Mouse (Mus musculus): ENCODE data around the gene Knl1. TPM values are rescaled to one million over a fixed set of nuclear protein-coding genes. Genes with fewer than 3 reads are reported as not detected.

Knl1 gene
- total RNA-seq, 1 experiment from 2014 or later: 4.7 TPM

DNA sequence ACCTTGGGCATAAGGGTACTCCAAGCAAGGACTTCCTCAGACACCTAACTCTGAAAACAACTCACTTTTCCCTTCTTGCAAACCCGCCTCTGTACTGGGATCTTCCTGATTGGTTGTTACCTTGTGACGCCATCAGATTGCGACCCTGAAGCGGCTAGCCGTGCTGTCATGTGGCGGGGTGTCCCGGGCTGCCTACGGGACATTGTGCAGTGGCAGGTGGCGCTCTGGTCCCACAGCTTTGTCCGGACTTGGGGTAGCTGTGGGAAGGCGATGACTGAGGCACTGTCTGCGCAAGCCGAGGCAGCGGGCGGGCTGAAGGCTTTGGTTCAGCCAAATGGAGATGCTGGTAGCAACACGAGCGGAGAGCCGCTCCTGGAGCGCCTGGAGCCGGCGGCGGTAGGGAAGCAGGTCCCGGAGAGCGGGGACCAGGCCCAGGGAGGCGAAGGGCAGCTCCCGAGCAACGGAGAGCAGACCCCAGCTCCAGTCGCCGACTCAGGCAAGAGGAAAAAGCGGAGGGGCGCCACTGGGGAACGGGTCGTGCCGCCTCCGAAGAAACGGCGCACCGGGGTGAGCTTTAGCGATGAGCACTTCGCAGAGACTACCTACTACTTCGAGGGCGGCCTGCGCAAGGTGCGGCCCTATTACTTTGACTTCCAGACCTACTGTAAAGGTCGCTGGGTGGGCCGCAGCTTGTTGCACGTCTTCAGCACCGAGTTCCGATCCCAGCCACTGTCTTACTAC is 12.1 kb upstream of the Knl1 start, which contains the start of gene Rpusd2:
TSS of gene Rpusd2 (plus strand) at position 135 of the 741 bp plus-strand sequence.
- ATAC-seq (ENCODE audit: extremely low read depth, insufficient number of reproducible peaks, low FRiP score, poor library complexity, severe bottlenecking): peak; percentile 98

DNA sequence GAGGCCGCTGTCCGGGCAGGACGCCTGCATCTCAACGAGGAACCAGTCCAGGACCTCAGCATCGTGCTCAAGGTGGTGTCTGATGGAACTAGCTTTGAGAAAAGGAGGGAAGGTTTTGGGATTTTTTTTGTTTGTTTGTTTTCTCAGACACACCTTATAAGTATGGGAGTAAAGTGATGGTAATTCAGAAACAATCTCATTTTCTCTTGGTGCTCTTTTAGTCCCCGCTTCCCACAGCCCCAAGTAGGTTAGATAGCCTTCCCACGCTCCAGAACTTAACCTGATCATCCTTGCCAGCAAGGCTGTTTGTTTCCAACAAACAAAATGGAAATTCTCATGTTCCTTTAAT is 11.5 kb upstream of the Knl1 start:
- ATAC-seq (ENCODE audit: extremely low read depth, insufficient number of reproducible peaks, low FRiP score, poor library complexity, severe bottlenecking): 0 out of 2 replicates have a peak, but pooled peaks have one; percentile 7

DNA sequence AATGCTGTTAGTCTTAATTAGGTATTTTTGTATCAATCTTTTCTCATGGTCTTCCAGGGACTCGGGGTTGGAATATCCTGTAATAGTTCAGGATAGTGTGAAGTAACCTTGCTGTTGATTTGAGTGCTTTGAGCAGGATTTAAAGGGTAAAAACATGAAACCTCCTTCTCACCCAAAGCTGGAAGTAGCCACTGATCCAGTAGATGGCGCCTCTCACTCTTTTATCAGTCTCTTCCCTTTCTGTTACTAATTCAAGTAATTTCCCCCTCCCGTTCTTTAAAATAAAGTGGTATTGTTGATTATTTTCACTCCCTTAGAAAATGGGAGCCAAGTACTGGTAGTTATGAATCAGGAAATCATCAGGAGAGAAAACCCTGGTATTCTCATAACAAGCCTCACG is 6.0 kb upstream of the Knl1 start:
- ATAC-seq (ENCODE audit: extremely low read depth, insufficient number of reproducible peaks, low FRiP score, poor library complexity, severe bottlenecking): 0 out of 2 replicates have a peak, but pooled peaks have one; percentile 30

DNA sequence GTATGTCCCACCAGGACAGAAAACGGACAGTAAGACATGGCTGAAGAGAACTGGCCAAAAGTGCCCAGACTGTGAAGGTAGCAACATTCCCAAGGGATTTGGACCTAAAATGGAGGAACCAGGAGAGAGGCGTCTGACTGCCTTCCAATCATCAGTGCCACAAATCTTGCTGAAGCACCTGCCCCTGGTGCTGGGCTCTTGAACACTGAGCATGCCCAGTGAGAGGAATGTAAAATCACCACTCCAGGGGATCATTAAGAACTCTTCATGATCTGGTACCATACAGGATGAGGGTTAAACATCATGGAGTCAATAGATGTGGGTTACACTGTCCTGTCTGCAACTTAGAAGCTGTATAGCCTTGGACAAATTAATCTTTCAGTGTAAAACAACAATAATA is 1.8 kb upstream of the Knl1 start:
- no peak for ATAC-seq (ENCODE audit: extremely low read depth, insufficient number of reproducible peaks, low FRiP score, poor library complexity, severe bottlenecking)

DNA sequence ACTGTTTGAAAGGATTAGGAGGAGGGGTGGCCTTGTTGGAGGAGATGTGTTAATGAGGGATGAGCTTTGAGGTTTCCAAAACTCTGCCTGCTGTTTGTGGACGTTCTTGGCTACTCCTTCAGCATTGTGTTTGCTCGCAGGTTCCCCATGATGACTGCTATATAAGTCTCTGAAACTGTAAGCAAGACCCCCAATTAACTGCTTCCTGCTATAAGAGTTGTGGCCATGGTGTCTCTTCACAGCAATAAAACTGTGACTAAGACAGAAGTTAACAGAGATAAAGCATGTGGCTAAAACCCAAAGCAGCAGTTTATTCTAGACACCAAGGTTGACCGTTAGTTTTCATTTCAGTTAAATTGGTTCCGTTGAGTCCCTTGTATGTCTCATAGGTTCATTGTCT is 930 bp downstream of the Knl1 start:
- ATAC-seq (ENCODE audit: extremely low read depth, insufficient number of reproducible peaks, low FRiP score, poor library complexity, severe bottlenecking): no peak

DNA sequence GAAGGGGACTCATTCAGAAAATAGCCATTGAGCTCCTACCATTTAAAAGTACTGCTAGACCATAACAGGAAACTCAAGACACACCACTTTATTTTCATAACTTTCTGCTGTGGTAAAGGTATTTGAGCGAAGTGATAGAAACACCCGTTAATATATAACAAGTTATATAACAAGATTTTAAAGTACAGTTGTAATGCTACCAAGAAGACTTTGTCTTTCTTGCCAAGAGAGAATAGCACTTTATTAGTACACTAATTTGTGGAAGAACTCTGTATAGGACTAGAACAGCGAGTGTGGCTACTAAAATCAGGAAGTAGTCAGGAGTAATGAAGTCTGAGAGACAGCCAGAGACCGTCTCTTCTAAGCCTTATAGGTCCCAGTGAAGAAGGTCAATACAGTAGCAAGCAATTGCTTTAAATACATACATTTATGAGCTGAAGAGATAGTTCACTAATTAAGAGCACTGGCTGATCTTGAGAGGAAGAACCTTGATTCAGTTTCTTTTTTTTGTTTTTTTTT is 3.3 kb downstream of the Knl1 start:
- no peak for ATAC-seq (ENCODE audit: extremely low read depth, insufficient number of reproducible peaks, low FRiP score, poor library complexity, severe bottlenecking)

DNA sequence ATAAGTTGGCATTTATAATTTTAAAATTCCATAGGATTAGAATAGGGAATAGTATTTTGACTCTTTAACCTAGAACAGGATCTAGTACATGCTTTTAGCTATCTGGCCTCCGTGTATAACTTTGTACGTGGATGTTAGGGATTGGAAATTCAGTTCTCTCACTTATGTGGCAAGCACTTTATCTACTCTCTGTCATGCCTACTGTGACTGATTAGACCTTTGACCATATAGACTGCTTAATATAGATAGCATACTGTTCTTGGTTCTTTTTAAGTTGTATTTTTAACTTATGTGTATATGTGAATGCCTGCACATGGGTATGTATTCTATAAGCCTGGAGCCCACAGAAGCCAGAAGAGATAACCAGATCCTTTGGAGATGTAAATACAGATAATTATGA is 13.2 kb downstream of the Knl1 start:
- no peak for ATAC-seq (ENCODE audit: extremely low read depth, insufficient number of reproducible peaks, low FRiP score, poor library complexity, severe bottlenecking)

DNA sequence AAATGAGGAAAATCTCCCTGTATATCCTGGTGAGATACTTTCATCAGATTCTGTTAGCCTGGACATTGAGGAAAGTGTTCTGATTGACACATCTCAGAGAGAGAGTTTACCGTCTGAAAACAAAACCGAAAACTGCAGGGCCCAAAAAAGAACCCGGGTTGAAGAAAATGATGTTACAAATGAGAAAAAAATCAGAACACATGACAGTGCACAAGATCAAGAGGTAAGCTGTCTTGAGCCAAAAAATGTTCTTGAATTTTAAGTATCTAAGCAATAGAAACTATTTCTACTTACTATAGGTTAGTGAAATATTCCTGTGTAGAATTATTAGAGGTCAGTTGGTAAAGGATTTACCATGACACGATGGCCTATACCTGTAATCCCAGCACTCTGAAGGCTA is 25.5 kb downstream of the Knl1 start:
- ATAC-seq (ENCODE audit: extremely low read depth, insufficient number of reproducible peaks, low FRiP score, poor library complexity, severe bottlenecking): no peak

DNA sequence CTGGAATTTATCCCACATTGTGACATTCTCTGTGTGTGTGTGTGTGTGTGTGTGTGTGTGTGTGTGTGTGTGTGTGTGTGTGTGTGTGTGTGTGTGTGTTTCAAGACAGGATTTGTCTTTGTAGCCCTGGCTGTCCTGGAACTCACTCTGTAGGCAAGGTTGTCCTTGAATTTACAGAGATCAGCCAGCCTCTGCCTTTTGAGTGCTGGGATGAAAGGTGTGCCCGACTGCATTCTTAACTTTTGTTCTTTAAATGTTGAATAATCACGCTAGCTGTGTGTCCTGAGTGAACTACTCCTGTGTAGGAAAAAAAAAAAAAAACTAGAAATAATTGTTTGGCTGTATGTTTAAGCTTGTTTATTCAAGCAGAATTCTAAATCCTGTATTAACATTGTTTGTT is 39.2 kb downstream of the Knl1 start:
- ATAC-seq (ENCODE audit: extremely low read depth, insufficient number of reproducible peaks, low FRiP score, poor library complexity, severe bottlenecking): no peak

DNA sequence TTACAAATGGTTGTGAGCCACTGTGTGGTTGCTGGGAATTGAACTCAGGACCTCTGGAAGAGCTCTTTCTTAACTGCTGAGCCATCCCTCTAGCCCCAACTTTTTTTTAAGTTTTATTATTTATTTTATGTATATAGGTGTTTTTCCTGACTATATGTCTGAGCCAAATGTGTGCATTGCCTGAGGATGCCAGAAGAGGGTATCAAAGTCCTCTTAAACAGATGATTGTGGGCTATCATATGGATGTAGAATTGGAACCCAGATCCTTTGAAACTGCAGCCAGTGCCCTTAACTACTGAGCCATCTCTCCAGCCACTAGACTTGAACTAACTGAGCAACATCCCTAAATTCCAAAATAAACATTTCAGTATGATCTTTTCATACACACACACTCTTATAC is 54.6 kb downstream of the Knl1 start:
- no peak for ATAC-seq (ENCODE audit: extremely low read depth, insufficient number of reproducible peaks, low FRiP score, poor library complexity, severe bottlenecking)

DNA sequence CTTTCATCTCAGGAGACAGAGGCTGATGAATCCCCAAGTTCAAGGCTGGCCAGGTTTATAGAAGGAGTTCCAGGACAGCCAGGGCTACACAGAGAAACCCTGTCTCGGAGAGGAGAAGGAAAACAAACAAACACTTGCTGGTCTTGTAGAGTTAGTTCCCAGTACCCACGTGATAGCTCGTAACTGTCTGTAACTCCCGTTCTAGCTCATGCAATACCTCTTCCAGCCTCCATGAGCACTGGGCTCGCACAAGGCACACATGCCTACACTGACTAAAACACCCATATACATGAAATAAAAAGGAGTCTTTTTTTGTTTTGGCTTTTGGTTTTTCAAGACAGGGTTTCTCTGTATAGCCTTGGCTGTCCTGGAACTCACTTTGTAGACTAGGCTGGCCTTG is 59.7 kb downstream of the Knl1 start:
- no peak for ATAC-seq (ENCODE audit: extremely low read depth, insufficient number of reproducible peaks, low FRiP score, poor library complexity, severe bottlenecking)

DNA sequence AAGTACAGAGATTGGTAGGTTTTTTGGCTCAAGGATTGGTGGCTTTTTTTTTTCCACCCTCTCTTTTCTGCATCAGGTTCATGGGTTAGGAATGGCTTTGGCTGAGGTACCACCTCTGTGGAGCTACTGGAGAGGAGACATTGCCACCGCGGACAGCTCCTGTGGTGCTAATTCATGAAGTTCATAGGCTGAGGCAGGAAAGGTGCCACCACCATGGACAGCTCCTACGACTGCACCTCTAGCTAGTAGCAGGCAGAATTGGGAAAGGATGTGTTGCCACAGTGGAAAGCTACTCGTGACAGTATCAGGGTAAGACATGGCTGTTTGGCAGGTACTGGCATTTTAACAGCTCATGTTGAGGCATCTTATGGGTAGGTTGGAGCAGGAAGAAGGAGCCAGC is 61.6 kb downstream of the Knl1 start:
- ATAC-seq (ENCODE audit: extremely low read depth, insufficient number of reproducible peaks, low FRiP score, poor library complexity, severe bottlenecking): no peak

DNA sequence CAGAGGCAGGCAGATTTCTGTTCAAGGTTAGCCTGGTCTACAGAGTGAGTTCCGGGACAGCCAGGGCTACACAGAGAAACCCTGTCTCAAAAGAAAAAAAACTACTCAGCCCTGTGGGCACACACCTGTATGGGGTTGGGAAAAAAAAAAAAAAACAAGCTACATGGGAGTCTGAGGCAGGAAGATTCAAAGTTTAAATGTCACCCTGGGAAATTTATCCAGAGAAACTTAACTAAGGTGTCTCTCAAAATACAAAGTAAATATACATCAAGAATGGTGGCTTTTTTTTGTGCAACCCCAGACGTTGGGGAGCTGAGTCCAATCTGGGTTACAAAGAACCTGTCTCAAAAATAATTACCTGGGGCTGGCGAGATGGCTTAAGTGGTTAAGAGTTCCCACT is 64.1 kb downstream of the Knl1 start:
- ATAC-seq (ENCODE audit: extremely low read depth, insufficient number of reproducible peaks, low FRiP score, poor library complexity, severe bottlenecking): no peak

DNA sequence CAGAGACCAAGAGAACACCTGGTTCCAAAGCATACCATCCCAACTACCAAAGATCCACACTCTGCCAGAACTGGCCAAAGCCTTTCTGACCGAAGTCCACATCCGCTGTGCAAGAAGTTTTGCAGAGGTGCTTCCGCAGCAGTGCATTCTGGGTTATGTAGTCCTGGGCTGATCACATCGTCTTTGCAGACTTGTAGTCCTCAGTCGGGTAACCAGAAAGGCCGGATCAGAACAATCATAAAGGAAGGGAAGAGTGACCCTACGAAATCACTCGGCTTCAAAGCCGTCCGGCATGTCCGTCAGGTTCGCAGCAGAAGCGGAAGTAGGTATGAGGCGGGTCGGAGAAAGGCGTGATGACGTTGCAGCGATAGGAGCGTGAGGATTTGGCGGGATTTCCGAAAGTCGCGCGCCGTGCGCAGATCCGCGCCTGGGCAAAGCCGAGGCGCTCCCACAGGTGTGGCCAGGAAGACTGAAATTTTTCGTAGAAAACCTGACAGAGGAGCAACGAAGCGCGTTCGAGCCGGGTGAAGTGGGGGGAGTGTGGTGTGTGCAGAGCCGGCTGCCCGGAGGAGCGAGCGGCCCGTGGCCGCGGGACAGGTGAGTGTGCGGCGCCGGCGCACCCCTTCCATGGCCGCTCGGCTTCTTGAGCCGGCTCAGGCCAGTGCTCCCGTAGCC is 65.7 kb downstream of the Knl1 start, which contains the start of gene Rad51:
TSS of gene Rad51 (plus strand) at position 356 of the 675 bp plus-strand sequence.
- ATAC-seq (ENCODE audit: extremely low read depth, insufficient number of reproducible peaks, low FRiP score, poor library complexity, severe bottlenecking): peak; percentile 94

DNA sequence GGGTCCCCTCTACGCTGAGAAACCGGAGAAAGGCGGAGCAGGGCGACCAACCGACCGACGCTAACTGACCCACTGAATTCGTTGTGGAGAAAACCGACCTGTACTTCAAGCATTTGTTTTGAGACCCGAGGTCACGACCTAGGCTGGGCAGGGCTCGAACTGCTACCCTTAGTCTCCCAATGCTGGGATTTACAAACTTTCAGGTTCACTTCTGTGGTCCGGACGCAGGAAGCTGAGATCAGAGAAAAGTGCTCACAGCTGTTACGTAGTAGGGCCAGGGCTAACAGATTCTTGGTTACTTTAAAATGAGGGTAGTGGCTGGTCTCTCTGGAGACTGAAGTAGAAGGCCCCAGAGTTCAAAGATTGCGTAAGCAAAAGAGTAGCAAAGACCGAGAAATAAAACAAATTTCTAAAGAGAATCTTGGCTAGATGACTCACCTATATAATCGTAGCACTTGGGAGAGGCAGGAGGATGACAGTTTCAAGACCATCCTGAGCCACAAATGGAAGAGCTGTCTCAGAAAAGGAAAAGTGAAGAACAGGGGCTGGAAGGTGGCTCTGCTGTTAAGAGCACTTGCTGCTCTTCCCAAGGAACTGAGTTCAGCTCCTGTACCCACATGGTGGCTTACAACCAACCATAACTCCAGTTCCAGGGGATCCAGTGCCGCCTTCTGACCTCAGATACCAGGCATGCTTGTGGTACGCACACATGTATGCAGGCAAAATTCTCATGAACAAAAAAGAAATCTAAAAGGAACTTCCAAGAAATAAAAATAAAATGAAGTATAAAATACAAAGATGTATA is 66.4 kb downstream of the Knl1 start:
- ATAC-seq (ENCODE audit: extremely low read depth, insufficient number of reproducible peaks, low FRiP score, poor library complexity, severe bottlenecking): no peak

DNA sequence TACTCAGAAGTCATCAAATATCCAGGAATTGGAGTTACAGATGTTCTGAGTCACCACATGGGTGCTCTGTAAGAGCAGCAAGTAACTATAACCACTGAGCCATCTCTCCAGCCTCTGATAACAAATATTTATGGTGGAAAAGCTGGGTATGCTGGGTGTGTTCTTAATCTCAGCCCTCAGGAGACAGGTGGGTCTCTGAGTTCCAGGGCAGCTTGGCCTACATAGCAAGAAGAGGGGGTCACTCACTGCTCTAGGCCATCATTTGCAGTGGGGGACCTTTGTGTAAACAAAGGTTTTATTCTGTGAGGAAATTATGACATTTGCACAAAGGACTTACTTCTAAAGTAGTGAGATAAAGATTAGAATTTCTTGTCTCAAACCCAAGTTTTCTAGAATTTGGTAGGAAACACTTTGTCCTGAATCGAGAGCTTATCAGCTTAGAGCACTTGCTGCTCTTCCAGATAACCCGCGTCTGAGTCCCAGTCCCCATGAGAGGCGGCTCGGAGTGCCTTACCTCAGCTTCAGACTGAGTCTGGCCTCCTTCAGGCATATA is 89.5 kb downstream of the Knl1 start:
- ATAC-seq (ENCODE audit: extremely low read depth, insufficient number of reproducible peaks, low FRiP score, poor library complexity, severe bottlenecking): no peak

DNA sequence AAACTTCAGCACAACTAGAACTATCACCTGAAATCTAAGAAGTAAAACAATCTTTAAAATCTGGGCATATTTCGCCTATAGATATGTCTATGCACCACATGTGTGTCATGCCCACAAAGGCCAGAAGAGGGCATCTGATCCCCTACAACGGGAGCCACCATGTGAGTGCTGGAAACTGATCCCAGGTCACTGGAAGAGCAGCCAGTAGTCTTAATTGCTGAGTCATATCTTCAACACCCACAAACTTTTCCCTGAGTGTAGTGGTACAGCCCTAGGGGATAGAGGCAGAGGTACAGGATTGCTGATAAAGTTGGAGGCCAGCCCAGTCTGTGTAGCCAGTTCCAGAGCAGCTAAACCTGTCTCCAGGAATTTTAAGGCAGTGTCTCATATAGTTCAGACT is 98.3 kb downstream of the Knl1 start:
- no peak for ATAC-seq (ENCODE audit: extremely low read depth, insufficient number of reproducible peaks, low FRiP score, poor library complexity, severe bottlenecking)

DNA sequence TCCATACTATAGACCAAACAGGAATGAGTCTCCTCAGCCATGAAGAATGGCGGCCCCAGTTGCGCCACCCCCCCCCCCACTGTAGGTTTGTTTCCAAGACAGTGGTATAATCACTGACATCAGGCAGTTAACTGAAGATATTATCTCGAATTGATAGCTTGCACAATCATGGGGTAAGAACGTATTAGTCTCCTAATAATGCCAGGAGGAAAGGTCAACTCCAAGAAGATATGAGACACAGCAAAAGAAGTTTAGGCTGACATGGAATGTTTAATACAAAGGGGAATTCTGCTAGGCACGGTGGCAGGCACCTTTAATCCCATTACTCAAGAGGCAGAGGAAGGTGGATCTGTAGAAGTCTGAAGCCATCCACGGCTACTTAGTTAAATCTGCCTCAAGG is 99.5 kb downstream of the Knl1 start:
- ATAC-seq (ENCODE audit: extremely low read depth, insufficient number of reproducible peaks, low FRiP score, poor library complexity, severe bottlenecking): no peak

DNA sequence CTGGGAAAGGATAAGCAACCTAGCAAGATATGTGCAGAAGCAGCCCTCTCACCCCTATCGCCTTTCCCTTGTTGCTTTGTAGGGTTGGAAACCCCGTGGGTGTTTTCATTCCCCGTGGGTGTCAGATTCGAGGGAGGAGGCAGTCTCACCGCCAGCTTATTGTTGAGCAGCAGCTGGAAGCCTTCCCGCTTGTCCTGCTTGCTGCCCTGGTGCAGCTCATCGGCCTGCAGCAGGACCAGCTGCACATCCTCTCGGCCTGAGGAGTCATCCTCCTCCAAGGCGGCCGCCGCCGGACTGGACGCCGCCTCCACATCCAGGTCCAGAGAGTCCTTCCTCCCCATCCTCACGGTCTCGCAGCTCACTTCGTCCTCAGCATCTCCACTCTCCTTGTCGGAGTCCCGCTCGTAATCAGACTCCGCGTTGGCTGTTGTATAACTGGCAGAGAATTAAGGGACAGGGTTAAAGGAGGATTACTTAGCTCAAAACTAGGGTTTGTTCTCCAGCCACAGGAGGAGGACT is 100.3 kb downstream of the Knl1 start:
- no peak for ATAC-seq (ENCODE audit: extremely low read depth, insufficient number of reproducible peaks, low FRiP score, poor library complexity, severe bottlenecking)

Data from neutrophil, adult 5-6 weeks (primary cell).